Mouse (Mus musculus) layer of hippocampus, postnatal 36 days (tissue): Measurements from ENCODE around the gene Prok2. TPM values are rescaled to one million over a fixed set of nuclear protein-coding genes. Genes with fewer than 3 reads are reported as not detected.

Experiments
- DNase-seq, 2 experiments: peaks; one replicate each; pipeline ENCODE4 v3.0.0; 2022
- total RNA-seq, 2 experiments: library from RNA; stranded (reverse); gene quantifications; 2 replicates each; pipeline ENCODE4 v1.2.3; 2021

Gene Prok2
- total RNA-seq = 1 to 10 TPM in 1 of 2 experiments, under 1 TPM in 1; 0.85 to 1.1 TPM

- peak in 1 of 2 experiments; percentile 15 for DNase-seq
These were observed at the start of gene Prok2 for GRCm38 (mm10) chr6:99725971-99726561. Prok2 (minus strand) TSS chr6:99726392.

GRCm38 (mm10) chr6:99774680-99775079, 48.5 kb upstream of the Prok2 start:
- no peak for DNase-seq

DNA sequence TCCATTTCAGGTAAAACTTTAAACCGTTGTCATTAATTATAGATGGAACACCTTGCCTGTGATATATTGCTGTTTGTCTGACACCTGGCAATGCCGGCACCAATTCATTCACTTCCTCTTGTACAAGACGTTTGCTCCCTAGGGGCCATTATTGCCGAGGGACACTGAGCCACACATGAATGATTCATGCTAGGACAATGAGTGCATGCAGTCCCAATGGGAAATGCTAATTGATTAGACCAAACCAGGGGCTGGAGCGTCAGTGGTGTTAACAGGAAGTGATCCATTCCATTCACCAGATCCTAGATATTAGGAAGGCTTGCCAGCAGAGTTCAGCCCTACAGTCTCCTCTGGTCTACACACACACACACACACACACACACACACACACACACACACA, 42.3 kb upstream of the Prok2 start:
- no peak for DNase-seq

DNA sequence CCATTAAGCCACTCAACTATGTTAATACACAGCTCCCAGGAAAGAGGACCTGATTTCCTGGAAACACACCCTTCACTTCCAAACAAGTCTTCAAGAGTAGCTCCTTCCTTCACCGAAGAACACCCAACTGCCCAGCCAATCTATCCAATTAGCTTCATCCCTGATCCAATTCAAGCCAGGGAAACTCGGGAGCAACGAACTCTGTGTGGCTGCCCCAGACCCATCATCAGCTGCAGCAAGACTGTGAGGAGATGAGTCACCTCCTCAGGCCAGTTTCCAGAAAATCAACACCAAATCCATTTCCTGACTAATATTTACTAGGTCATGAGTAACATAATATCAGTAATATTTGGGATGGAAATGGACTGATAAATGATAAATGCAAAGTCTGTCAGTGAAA, 38.7 kb upstream of the Prok2 start:
- DNase-seq = no peak

DNA sequence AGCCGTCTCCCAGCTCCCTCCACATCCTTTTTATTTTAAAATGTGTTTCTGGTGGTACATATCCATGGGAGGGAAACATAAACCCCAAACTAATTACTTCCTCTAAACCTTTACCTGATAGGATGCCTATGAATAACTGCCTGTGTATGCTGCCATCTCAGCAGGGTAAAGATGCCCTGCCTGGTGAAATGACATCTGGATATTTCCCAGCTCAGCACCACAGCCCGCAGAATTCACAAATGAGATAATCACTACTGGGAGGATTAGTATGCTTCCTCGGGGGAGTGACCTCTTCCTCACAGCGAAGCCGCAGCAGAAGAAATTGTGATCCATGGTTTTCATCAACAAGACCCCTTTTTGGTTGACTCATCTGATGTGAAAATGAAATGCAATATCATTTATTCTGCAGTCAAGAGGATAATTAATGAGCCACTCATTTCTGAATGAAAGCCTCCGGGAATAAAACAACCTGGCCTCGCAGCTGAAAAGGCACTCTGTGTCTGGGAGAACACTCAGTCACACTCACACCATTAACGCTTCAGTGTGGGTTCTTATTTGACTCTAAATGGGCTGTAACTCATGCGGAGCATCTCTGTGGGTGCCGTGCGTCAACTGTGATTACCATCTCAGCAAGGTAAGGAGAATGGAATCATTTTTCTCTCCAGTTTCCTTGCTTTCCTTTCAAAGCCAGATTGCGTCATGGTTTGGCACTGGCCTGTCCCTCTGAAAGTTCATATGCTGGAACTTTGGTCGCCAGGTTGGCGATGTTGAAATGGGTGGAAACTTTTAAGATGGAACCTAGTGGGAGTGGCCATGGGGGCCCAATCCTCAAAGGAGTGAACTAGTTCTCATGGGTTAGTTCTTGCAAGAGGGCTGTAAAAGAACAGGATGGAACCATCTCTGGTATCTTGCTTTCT, 36.1 kb upstream of the Prok2 start:
- DNase-seq = no peak

GRCm38 (mm10) chr6:99756105-99756504, 29.9 kb upstream of the Prok2 start:
- no peak for DNase-seq

GRCm38 (mm10) chr6:99751308-99751707, 25.1 kb upstream of the Prok2 start:
- peak; percentile 14 to 20 for DNase-seq

DNA sequence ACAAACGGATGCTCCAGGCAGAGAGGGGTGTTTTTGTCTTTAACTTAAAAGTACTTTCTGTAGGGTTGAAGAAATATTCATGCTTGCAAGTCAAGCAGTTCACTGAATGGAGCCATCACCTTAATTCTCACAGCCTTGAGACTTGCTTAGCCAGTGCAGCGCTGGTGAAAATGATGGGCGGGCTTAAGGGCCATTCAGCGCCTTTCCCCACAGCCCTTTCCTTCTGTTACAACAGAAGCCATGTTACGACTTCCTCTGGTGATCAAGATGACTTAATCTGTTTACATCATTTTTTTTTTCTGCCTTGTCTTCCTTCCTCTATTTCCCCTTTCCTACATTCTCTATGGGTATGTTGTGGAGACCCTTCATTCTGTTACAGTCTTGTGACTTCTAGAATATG, 20.1 kb upstream of the Prok2 start:
- DNase-seq = no peak

DNA sequence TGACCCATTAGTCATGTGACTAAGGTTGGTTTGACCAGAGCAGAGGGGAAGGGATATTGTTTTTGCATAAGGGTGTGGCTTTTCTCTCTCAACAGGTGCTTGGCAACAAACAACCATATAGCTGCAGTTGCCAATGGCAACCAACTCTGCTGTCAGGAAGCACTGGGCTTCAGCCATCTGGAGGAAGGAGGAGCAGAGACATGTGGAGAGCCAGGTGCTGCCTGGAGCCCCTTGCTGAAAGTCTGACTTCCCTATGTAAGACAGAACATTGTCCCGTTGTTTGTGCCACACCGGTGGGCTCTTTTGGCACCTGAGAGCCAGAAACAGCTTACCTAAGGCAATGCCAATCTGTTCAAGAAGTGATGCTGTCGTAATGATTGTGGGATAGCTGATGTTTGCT, 16.7 kb upstream of the Prok2 start:
- peak; percentile 5 to 8 for DNase-seq

GRCm38 (mm10) chr6:99734666-99735065, 8.5 kb upstream of the Prok2 start:
- DNase-seq = no peak

- no peak for DNase-seq
These were observed 6.5 kb upstream of the Prok2 start for GRCm38 (mm10) chr6:99732673-99733072.

DNA sequence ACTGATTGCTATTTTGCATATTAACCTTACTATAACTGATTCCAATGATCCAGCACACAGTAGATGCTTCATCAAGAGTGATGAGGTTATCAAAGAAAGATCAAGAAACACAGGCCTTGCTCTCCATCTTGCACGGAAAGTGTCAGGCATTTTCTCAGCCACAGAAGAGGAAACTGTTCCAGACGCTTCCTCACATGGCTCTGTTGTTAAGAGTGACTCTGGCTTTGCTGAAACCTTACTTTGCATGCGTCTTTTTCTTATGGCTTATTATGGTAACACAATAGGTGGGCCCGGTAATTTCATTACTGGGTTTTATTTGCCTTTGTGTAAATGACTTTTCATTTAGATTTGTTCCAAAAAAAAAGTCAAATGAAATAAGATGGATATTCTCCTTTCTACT, 5.7 kb upstream of the Prok2 start:
- no peak for DNase-seq

DNA sequence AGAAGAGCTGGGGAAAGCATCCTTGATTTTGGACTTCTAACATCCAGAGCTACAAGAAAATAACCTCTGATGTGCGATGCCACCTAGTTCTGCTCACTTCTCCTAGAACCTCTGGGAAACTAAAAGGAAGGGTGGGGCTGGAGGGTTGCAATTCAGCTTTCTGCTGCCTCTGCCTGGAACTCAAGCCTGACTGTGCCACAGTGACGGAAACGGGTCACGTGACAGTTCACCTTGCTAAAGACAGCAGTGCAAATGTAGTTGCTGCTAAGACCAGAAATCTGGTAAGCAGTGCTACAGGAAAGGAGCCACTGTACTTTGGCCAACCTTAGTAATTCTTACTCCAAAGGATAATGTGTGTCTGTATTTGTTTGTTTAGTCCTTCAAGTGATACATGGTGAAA, 3.7 kb upstream of the Prok2 start:
- no peak for DNase-seq

GRCm38 (mm10) chr6:99726576-99727303, 548 bp upstream of the Prok2 start:
- no peak for DNase-seq

DNA sequence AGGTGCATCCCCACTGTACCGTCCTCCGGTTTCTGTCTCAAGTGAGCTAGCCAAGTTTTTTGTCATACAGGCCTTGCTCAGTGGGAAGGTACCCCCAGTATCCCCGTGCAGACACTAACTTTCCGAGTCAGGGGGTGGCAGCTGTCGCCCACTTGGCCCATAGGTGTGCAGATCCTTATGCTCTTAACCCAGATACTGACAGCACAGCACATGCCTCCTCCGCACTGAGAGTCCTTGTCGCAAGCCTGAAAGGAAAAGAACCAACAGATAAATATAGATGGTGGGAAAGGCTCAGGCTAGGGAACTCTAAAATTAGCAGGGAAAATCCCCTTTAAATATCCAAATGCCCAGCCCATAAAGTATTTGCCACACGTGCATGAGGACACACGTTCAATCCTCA, 3.8 kb downstream of the Prok2 start:
- no peak for DNase-seq

GRCm38 (mm10) chr6:99721032-99721431, 5.2 kb downstream of the Prok2 start:
- DNase-seq = no peak

GRCm38 (mm10) chr6:99715913-99716312, 10.3 kb downstream of the Prok2 start:
- DNase-seq = no peak

DNA sequence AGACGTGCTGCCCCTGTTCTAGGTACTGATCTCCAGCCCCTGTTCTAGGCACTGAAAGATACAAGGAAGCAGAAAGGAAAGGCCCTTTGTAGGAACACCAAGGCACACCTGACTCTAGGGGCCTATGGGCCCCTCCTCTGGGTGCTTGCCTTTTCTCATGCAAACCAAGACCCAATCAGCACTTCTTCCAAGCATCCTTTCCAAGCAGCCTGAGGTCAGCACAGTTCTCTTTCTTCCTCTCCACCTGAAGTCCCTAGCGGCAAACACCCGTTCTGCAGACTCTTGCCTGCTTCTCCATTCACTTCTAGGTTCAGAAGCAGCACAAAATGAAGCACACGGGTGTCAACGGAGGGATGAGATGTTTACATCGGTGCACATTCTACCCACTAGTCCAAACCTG, 11.0 kb downstream of the Prok2 start:
- no peak for DNase-seq

DNA sequence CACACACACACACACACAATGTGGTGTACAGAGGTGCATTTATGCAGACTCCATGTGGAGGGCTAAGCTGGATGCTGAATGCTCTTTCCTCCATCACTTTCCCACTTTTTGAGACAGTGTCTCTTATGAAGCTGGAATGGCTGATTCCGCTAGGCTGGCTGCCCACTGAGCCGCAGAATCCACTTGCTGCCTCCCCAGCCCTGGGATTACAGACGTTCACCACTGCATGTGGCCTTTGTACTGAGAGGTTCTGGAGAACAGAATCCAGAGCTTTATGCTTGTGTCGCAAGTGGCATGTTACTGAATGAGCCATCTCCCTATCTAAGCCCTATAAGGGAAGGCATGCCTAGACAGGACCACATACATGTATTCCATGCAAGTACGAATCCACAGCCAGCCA, 12.9 kb downstream of the Prok2 start:
- no peak for DNase-seq

GRCm38 (mm10) chr6:99711576-99712101, 14.6 kb downstream of the Prok2 start:
- no peak for DNase-seq

DNA sequence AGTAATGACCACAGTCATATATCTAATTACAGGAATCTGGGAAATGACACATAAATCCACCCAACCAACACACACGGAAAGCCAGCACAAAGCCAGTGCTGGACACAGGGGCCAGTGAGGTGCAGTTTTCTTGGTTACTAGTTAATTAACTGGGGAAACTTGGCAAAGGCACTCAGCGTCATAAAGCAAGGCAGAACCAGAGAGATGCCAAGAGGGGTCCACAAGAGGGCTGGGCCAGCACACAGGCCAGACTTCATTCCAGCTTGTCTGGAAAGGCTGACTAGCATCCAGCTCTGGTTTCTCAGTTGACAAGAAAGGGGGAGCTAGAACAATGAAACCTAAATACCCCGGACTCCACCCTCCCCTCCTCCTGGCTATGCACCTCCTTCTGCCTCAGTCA, 25.7 kb downstream of the Prok2 start:
- no peak for DNase-seq

DNA sequence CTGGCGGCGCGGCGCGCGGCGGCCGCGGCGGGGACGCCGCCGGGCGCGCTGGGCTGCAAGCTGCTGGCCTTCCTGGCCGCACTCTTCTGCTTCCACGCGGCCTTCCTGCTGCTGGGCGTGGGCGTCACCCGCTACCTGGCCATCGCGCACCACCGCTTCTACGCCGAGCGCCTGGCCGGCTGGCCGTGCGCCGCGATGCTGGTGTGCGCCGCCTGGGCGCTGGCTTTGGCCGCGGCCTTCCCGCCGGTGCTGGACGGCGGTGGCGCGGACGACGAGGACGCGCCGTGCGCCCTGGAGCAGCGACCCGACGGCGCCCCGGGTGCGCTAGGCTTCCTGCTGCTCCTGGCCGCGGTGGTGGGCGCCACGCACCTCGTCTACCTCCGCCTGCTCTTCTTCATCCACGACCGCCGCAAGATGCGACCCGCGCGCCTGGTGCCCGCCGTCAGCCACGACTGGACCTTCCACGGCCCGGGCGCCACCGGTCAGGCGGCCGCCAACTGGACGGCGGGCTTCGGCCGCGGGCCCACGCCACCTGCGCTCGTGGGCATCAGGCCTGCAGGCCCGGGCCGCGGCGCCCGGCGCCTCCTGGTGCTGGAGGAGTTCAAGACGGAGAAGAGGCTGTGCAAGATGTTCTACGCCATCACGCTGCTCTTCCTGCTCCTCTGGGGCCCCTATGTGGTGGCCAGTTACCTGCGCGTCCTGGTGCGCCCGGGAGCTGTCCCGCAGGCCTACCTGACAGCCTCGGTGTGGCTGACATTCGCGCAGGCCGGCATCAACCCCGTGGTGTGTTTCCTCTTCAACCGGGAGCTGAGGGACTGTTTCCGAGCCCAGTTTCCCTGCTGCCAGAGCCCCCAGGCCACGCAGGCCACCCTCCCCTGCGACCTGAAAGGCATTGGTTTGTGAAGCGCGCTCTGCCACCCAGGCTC, 33.0 kb downstream of the Prok2 start:
- peak in 1 of 2 experiments; percentile 43 for DNase-seq
